Mouse (Mus musculus) ovary, adult 18-20 months (tissue): ENCODE results near the gene Gm26602.

Experiments used
- DNase-seq: peaks from one replicate; pipeline ENCODE4 v3.0.0; 2022; ENCODE audit warnings: low spot score, mixed read lengths

Gm26602 gene

GRCm38 (mm10) chr10:79910556-79910955, at the start of gene Gm26602:
Gene Gm26602, plus strand, starts transcription at chr10:79910856.
- DNase-seq = no peak

DNA sequence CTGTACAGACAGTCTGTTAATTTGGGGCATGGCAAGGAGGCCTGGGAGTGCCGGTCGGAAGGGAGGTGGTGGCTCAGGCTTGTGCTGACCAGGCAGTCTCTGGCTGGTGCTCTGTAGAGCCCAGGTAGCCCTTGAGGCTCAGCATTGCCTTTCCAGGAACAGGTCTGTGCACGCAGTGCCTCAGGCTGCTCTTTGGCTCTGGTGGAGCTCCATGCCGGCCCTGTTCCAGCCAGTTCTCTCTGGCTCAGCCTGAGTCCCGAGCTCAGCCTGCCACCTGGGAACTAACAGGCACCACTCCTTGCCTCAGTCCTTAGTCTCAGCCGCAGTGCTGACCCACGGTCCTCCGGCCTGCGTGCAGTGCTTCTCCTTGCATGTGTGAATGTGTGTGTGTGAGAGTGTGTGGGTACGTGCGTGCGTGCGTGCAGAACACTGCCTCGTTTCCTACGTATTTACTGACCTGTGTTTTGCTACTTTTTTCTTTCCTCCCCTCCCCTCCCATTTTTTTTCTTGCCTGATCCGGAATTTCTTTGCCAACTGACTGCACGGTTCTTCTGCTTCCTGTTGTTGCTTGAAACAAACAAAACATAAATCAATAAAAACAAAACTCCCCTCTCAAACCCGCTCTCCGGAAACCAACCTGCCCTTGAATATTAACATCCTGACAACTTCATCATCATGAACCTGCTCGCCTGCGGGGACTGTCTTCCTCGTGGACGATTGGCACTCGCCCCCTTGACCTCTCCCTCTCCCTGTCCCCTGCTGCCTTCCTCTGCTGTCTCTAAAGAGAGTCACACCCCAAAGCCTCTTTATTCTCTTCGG, 49.2 kb upstream of the Gm26602 start:
- no peak for DNase-seq

GRCm38 (mm10) chr10:79862049-79862788, 48.4 kb upstream of the Gm26602 start:
- DNase-seq = no peak

GRCm38 (mm10) chr10:79862925-79863324, 47.7 kb upstream of the Gm26602 start:
- no peak for DNase-seq

DNA sequence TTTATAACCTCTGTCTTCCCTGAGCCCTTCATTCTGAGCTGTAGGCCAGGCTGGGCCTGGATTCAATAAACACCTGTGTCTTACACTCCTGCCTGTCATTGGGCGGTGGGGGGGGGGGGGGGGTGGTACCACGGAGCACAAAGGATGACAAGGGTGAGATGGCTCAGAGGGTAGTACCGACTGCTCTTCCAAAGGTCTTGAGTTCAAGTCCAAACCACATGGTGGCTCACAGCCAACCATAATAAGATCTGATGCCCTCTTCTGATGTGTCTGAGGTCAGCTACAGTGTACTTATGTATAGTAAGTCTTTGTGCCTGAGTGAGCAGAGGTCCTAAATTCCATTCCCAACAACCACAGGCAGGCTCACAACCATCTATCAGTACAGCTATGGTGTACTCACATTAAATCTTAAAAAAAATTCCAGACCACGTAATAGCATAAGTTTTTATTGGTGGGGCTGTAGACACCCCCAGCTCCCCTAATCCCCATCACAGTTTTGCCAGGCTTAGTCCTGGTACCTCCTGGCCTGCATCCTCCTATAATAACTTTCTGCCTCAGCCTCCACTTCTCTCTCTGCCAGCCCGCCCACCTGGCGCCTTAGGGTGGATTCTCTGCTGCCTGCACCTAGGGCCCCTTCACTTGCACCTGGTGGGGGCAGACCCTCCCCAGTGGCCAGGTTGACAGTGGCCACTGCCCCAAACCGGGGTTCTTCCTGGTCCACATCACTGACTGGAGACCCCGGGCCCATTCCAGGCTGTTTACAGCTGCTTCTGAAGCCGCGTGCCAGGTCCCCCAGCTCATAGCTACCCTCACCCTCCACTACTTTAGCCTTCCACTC, 46.1 kb upstream of the Gm26602 start:
- DNase-seq = no peak

- no peak for DNase-seq
Observed at GRCm38 (mm10) chr10:79865189-79865601, 45.5 kb upstream of the Gm26602 start.

DNA sequence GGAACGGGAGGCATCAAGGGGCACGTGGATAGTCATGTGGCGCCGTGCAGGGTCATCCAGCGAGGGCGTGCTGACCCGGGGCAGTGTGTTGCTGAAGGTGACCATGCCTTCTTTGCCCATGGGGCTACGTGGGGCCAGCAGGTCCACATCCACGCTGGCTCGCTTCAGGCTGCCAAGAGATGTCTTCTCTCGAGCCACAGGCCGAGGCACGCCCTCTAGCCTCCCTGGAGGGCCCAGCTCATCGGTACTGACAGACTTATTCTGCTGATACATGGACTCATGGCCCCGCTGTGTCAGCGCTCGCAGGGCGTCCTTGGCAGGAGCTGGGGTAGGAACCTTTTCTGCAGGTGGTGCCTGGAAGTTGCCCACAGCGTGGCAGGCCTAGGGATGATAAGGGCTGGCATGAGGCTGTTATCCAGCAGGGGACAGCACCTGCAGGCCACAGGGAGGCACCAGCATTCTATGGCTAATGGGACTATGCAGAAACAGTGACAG, 44.8 kb upstream of the Gm26602 start:
- DNase-seq = peak; percentile 73

- no peak for DNase-seq
Observed at GRCm38 (mm10) chr10:79866601-79867000, 44.1 kb upstream of the Gm26602 start.

- DNase-seq = no peak
Observed at GRCm38 (mm10) chr10:79871845-79872244, 38.8 kb upstream of the Gm26602 start.

- no peak for DNase-seq
Observed at GRCm38 (mm10) chr10:79872862-79873261, 37.8 kb upstream of the Gm26602 start.

- DNase-seq = no peak
Observed at GRCm38 (mm10) chr10:79873313-79873712, 37.3 kb upstream of the Gm26602 start.

DNA sequence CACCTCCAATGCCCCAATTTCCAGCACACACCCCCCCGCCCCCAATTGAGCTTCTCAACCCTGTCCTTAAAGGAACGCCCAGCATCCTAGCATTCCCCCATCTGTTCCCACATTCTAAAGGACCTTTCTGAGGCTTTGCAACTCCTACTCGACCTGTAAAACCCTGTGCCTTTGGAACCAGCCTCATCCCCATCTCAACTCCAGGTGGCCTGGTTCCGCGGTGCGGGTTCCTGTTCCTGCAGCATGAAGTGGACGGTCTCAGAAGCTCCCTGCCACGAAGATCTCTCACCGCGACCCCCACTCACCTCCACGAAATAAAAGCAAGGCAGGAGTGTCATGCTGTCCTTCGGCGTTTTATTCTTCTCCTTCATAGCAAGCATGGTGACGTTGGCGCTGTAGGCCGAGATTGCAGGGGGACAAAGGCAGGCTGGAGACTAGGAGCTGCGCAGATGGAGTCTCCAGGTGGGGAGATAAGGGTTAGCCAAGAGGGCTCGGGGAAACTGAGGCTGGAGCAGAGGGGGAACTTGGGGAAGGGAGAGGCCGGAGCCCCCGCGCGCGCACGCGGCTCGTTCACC, 36.9 kb upstream of the Gm26602 start:
- DNase-seq = no peak

GRCm38 (mm10) chr10:79874290-79874862, 36.3 kb upstream of the Gm26602 start, which contains the start of the genes Prtn3 and Plppr3:
Gene Prtn3, plus strand, starts transcription at chr10:79874476.
Gene Plppr3, minus strand, starts transcription at chr10:79874634.
- DNase-seq = no peak

DNA sequence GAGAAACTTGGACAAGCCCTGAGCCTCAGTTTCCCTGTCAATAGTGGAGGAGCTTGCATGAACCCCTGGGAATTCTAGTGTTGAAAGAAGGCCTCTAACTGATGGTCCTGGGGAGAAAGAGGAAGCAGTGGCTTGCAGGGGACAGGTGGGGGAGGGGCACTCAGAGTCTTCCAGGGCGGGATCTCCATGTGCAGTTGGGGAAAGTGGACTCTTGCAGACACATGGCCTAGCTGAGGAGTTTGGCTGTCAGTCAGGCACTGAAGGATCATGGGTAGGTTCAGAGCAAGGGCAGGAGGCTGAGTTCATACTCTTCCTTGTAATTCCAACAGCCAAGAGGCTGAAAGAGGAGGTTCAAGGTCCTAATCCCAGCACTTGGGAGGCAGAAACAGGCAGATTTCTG, 33.5 kb upstream of the Gm26602 start:
- no peak for DNase-seq

GRCm38 (mm10) chr10:79877757-79878156, 32.9 kb upstream of the Gm26602 start:
- DNase-seq = no peak

GRCm38 (mm10) chr10:79879527-79879926, 31.1 kb upstream of the Gm26602 start:
- DNase-seq = no peak

DNA sequence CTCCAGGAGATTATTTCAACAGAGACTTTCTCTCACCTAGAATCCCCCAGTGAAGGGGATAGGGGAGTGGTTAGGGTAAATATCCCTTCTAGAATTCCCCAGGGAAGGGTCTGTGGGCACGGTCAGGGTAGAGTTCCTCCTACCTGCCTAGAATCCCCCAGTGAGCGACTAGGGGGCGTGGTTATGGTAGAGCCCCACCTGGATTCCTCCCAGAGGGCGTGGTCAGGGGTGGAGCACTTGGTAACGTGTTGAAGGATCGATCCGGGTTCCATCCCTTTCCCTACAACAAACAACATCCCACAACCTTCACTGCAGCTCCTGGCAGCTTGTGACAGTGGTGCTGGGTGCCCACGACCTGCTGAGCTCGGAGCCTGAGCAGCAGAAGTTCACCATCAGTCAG, 29.9 kb upstream of the Gm26602 start:
- DNase-seq = no peak

GRCm38 (mm10) chr10:79881981-79882380, 28.7 kb upstream of the Gm26602 start:
- no peak for DNase-seq

GRCm38 (mm10) chr10:79883297-79884084, 27.2 kb upstream of the Gm26602 start:
- no peak for DNase-seq

DNA sequence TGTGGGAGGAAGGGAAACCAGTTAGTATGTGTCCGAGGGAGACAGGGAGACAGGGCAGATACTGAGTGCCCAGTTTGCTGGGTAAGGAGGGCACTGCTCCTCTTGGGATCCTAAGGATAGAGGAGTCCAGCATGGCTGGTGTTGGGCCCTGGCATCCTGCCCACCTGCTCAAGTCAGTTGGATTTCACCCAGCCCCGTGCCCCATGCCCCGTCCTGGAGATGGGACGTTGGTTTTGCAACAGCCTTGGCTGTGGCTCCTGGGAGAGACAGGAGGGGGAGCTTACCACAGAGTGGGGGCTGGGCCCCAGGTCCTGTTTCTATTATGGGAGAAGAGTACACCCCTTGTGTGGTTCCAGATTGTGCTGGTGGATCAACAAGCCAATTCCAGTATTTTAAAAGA, 26.2 kb upstream of the Gm26602 start:
- peak; percentile 55 for DNase-seq
